Mouse (Mus musculus) liver, adult 2 months (tissue): ENCODE measurements around the gene Lsm7.

Experiments used
- CTCF ChIP-seq: fragments of 200-500 bp; IDR thresholded peaks from 2 replicates; pipeline ENCODE4 v1.5.1; 2011; ENCODE audit warnings: low read depth, low read length, control low read depth
- POLR2A ChIP-seq: fragments of 200-500 bp; IDR thresholded peaks from 2 replicates; pipeline ENCODE4 v1.6.1; 2011; ENCODE audit warnings: low read length, control low read depth; ENCODE audit not compliant: insufficient read depth; ENCODE audit errors: extremely low read depth

DNA sequence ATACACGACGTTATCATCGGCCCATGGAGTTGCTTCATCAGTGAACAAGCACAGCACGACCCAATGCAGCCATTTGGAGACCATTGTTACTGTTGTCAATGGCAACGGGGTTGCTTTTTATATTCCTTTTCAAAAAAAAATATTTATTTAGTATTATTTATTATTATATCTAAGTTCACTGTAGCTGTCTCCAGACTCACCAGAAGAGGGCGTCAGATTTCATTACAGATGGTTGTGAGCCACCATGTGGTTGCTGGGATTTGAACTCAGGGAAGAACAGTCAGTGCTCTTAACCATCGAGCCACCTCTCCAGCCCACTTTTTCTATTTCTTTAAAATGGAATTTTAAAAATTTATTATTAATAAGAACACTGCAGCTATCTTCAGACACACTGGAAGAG is 40.2 kb downstream of the Lsm7 start:
- TF ChIP-seq CTCF = no peak
- TF ChIP-seq POLR2A = no peak
